In the genomic region with DNA sequence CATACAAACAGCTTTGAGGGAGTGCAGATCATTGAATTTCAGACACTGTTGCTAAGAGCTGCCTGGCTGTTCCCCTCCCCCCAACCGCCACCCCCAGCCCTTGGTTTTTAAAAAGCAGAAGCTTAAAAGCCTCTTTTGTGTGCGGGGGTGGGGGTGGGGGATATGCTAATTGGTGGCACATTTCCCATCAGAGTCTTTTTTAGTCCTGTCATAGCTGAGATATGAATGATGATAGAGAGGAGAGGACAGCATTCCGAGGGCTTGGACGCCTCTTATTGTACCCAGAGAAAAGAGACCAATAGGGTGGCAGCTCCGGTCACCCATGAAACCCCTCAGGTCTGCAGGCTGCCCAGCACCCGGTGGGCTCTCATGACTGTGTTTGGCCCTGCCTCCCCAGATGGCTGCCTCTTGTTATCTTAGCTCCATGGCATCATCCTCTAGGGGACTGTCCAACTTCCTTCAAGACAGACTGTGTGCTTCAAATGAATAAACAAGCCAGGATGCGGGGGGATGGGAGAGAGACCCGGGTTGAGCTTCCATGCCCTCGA, we compare ENCODE assay signal across 9 mouse cellular contexts.
A peak's percentile ranks its signal among the peaks of the same experiment; 100 is the strongest.
DNase-seq lines count a peak whose midpoint lies in the region; ATAC-seq lines count a peak whose summit lies in the region.
"Had no signal": no experiment of that assay in that cellular context is flagged by ENCODE, and none has a peak within 500 bp of the region (broad histone marks: within the 10 kb centered on the region; RNA-seq: fewer than 3 reads in every experiment).

No protein-coding gene starts in this region.

- H3K4me2 ChIP-seq in midbrain, embryonic 16.5 days (ENCODE audit: low read length): peak overlapping the region; percentile 2

- peak overlapping the region; percentile 78 for H3K27ac ChIP-seq in midbrain, embryonic 16.5 days (ENCODE audit: low read length)
- H3K27ac ChIP-seq: liver, embryonic 14.5 days had no signal

- 0 out of 2 replicates have a peak overlapping the region, but pooled peaks have one; percentile 3 for H3K9ac ChIP-seq in midbrain, embryonic 16.5 days (ENCODE audit: low read depth, low read length)
- H3K9ac ChIP-seq: liver, embryonic 14.5 days had no signal

- H3K36me3 ChIP-seq in midbrain, embryonic 16.5 days (ENCODE audit: control insufficient read depth, insufficient read depth, low read length): no peaks in the 10 kb centered on the region

- no peaks in the 10 kb centered on the region for H3K27me3 ChIP-seq in midbrain, embryonic 16.5 days (ENCODE audit: control insufficient read depth, insufficient read depth, low read depth, low read length)

- no peaks in the 10 kb centered on the region for H3K9me3 ChIP-seq in midbrain, embryonic 16.5 days (replicated peaks; ENCODE audit: control insufficient read depth, low read length, poor library complexity, severe bottlenecking)

- WGBS in midbrain, embryonic 16.5 days: 15% methylated on average over 9 of the region's 9 CpGs

- no peak for ATAC-seq in cerebellum, adult (ENCODE audit: insufficient number of reproducible peaks, low FRiP score, low TSS enrichment)
- ATAC-seq in inflammation-experienced regulatory T-cells, adult 6 months: peak; percentile 64
- ATAC-seq in midbrain, embryonic 16.5 days: peak; percentile 89

- peaks cover 10% of the 10 kb centered on the region for H3K4me1 ChIP-seq in midbrain, embryonic 16.5 days (ENCODE audit: control insufficient read depth, insufficient read depth, low read length)

- DNase-seq in cerebellum, postnatal 10 days: peak; percentile 75 to 80
- peak; percentile 21 for DNase-seq in thymus, postnatal 0 days (ENCODE audit: low spot score)
- DNase-seq in thymus, postnatal 36 days: no peak
- DNase-seq in urinary bladder, adult 18-20 months (ENCODE audit: low spot score in 2 of 2): no peak
- no peak for DNase-seq in adrenal gland, postnatal 25 days

- no peak overlapping the region for H3K4me3 ChIP-seq in midbrain, embryonic 16.5 days (ENCODE audit: low read depth, low read length)

Comparison
In these comparisons a context has a peak if more than half of its experiments do, and no peak if none do; other contexts are left out.
1. DNase-seq: peak in cerebellum, postnatal 10 days (2 of 2) and thymus, postnatal 0 days (single experiment); none in thymus, postnatal 36 days (0 of 2), urinary bladder, adult 18-20 months (0 of 2) and adrenal gland, postnatal 25 days (single experiment).